Mouse (Mus musculus): ENCODE results near the gene Eif5a.

DNA sequence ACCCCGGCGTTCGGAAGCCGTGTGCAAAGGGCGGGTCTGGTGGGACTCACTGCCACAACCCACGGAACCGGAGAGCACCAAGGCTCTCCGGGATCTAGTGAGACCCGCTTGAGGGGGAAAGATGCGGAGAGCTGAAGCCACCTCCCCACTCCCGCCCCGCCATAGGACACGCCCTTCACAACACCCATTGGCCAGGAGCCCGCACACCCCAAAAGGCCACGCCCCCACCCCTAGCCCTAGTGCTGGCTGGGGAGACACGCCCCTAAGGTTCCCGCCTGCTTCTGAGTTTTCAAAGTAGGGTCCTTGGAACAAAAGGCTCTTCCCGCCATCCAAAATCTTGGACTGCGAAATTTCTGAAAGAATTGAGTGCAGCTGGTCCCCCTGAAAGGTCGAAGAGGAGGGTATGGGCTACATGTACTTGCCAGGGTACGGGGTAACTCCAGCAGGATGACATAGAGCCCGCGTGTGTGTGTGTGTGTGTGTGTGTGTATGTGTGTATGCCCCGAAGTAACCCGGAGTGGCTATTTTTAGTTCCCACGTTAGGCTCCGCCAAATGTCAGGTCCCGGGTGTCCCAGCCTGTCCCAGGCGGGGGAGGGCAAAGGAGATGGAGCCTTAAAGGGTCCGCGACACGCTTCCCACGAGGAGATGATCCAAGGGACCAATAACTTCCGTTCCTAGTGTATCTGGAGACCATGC lies 26.5 kb upstream of the Eif5a start, which contains the start of gene Slc2a4:
- TF ChIP-seq CTCF (IDR thresholded peaks at IDR 0.05; ENCODE audit: low read depth, low read length) (no peak), POLR2A (IDR thresholded peaks at IDR 0.05; ENCODE audit: borderline replicate concordance, low read depth, low read length) (no peak)

Data from bone marrow macrophage, adult 2 months (primary cell).